Mouse (Mus musculus) kidney, postnatal 25 days (tissue): ENCODE results near the gene 4930455H04Rik.

Experiments
- DNase-seq, 2 experiments: peaks; one replicate each; pipeline ENCODE4 v3.0.0; 2021; ENCODE audit warnings: mixed read lengths in 2 of 2

The 4930455H04Rik gene

GRCm38 (mm10) chr3:116967436-116967835 is 631 bp upstream of the 4930455H04Rik start:
- DNase-seq, result no peak

- DNase-seq, result peak; percentile 55 to 70
These were observed 502 bp downstream of the 4930455H04Rik start, which contains the start of gene Palmd for GRCm38 (mm10) chr3:116968540-116968997. Gene Palmd, minus strand, starts transcription at chr3:116968987.

DNA sequence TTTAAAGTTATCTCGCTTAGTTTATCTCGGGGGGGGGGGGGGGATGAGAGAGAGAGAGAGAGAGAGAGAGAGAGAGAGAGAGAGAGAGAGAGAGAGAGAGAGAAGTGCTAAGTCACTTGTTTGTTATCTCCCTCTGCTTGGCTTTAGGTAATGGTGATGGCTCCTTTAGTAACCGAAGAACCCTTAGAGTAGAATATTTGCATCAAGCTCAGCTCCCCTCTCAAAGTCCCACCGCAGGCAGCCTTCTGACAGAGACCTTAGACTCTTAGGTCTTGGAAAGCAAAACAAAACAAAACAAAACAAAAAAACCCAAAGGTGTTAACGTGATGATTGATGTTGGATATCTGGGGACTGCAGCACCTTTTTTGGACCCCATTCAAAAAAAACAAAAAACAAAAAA is 936 bp downstream of the 4930455H04Rik start:
- DNase-seq, result no peak

DNA sequence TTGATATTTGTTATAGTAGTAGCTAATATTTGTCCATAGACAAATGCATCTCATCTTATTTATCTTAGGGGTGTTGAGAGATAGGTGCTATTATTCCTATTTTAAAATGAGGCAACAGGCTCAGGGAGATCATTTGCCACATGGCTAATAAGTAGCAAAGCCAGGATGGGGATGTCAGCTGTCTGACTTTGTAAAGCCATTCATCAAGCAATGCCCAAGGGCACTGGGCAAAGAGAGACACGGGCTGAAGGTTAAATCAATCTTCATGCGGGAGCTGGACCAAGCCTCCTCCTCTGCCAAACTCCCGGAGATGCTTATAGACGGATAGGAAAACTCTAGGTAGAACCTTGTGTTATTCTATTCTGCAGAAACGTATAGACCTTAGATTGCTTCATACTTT is 1.7 kb downstream of the 4930455H04Rik start:
- no peak for DNase-seq

- peak in 1 of 2 experiments; percentile 21 for DNase-seq
These were observed 13.9 kb downstream of the 4930455H04Rik start for GRCm38 (mm10) chr3:116981811-116982575.

DNA sequence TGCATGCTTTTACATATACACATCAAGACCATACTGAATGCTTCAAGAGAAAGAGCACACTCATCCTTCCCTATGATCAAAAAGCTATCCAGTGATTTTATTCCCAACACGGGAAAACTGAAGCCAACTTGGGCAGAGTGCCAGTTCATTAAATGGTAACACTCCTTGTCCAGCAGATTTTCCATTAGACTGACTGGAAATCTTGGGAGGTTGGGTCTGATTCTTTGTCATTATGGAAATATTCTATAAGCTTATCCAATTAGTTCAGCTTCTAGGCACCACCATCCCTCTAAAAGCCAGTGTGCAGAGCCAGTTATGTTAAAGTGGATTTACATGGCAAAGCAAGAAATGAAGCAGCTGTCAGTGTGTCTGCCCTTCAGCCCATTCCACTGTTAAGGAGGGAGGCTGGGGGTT is 17.0 kb downstream of the 4930455H04Rik start:
- DNase-seq, result peak in 1 of 2 experiments; percentile 13

- DNase-seq, result no peak
These were observed 17.7 kb downstream of the 4930455H04Rik start for GRCm38 (mm10) chr3:116985741-116986140.

DNA sequence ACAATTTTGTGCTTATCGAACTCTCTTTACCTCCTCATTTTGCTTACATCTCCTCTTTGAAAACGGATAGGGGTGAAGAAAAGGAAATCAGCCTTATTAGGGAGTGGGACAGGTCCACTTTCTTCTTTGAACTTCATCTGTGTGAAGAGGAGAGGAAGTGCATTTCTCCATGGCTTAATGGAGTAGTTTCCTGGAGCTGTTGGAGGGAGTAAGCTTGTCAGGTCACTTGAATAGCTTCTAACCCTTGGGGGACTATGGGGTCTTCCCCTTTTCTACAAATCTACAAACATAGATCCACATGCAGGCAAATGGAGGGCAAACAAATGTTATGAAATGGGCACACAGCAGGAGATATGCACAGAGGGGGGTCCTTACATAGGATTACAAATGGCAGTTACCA is 18.4 kb downstream of the 4930455H04Rik start:
- no peak for DNase-seq

DNA sequence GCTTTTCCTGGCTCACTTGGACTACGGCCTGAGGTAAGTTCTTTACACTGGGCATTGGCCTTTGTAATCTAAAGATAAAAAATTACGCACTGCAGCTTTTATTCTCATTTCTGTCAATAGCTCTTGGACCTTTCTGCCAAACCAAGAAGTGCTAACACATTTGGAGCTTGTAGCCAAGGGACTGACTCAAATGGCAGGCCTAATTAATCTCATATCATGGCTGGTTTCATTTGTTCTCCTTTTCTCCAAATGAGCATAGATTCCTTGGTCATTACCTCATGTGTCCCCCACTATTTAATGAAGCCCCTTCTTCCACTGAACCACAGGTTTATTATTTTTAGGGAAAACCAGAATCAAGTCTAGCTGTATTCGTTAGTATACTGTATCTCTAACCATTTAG is 20.2 kb downstream of the 4930455H04Rik start:
- no peak for DNase-seq

GRCm38 (mm10) chr3:116991180-116991579 is 23.1 kb downstream of the 4930455H04Rik start:
- DNase-seq, result no peak

DNA sequence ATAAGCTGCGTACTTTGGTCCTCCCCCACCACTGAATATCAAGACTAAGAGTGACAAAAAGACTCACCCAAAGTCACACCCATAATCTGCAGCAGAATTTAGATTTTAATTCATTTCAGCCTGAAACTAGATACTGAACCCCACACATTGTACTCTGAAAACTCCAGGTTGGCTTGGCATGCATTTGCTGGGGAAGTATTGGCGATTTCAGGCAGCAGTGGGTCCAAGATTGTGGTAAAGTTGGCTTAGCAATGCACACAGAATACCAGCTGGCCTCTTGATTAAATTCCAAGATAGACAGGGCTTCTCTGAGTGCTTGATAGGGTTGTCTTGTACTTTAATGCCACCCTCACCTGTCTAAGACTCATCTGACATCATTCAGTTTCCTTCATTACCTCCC is 24.9 kb downstream of the 4930455H04Rik start:
- DNase-seq, result no peak

DNA sequence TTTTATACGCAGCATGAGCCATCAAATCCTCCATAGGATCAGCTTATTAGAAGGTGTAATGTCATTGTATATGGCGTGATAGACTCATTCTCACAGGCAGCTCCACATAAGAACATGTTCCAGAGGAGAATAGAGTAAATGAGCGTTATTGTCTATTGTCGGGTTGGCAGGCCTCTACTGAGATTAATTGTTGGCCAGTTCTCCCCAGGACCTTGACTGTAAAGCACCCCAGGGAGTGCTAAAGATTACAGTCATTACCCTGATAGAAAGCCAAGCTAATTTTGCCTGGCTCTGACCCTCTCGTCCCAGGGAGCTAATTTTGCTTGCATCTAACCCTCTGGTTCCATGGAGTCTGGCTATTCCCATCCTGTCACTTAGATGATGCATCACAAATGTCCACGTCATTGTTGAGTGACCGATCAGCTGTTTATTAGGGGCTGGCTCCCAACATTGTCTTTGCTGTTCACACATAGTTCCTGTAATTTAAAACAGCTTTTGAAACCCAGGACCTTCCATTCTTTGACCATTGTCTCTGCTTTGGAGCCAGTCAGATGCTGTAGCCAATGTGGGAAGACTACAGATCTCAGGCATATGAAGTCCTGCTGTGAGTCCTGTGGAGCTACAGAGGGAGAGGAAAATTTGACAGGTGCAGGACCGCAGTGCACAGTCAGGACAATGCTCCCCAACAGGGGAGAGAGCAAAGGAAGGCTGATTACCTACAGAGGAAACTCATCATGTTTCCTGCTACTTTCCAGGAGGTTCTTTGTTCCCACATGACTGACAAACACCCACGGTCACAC is 33.8 kb downstream of the 4930455H04Rik start:
- DNase-seq, result no peak

DNA sequence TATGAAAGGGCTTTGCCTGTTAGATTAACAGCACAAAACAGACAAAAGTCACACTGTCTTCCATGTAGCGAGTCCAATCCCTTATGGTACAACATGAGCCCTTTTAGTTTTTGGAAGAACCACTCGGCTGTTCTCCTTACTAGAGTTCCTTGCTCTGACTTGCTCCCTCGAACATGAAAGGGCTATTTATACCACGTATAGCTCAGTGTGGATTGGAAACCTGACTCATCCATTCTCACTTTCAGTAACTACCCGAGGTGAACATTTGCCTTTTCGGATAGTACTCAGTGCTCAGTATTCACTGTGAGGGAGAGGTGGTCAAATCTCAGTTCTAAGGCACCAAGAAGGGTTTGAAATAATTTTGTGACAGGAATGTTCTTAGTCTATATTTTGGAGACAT is 35.3 kb downstream of the 4930455H04Rik start:
- DNase-seq, result no peak

GRCm38 (mm10) chr3:117006636-117007035 is 38.6 kb downstream of the 4930455H04Rik start:
- DNase-seq, result no peak

- no peak for DNase-seq
These were observed 39.3 kb downstream of the 4930455H04Rik start for GRCm38 (mm10) chr3:117007340-117007739.

- DNase-seq, result no peak
These were observed 42.1 kb downstream of the 4930455H04Rik start for GRCm38 (mm10) chr3:117010182-117010581.

GRCm38 (mm10) chr3:117020319-117020718 is 52.3 kb downstream of the 4930455H04Rik start:
- DNase-seq, result no peak

GRCm38 (mm10) chr3:117021907-117022306 is 53.8 kb downstream of the 4930455H04Rik start:
- DNase-seq, result no peak

- no peak for DNase-seq
These were observed 56.0 kb downstream of the 4930455H04Rik start for GRCm38 (mm10) chr3:117024111-117024510.

DNA sequence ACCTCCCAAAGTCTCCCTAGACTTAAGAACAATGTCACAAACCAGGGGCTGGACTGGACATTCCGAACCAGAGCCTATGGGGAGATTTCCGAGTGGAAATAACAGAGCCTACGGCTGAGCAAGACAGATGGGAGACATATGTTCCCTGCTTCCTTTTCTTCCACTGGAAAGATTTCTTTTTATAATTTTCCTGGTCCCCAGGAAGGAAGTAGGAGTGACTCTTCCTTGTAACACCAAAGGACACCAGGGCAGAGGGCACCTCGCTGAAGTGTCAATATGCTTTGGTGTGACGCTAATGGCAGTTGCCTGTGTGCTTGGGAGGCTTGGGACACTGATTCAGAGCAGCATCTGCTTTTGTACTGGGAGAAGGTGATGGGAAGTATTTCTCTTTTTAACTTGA is 56.5 kb downstream of the 4930455H04Rik start:
- DNase-seq, result peak in 1 of 2 experiments; percentile 44

DNA sequence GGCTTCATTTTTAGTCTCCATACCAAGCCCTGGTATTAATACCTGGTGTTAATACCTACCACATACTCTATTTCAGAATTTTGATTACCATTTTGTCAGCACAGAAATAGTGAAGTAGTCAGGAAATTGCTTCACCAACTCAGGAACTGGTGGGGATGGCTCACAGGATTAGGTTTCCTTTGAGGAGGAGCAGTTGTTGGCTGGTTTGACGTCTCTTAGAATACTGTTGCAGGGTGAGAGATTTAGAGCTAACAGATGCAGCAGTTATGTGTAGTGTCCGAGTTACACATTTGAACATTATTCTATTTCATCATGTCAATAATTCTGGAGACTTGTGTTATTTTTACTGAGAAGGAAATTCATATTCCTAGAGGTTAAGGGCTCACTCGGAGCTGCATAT is 57.4 kb downstream of the 4930455H04Rik start:
- no peak for DNase-seq
